Mouse (Mus musculus): ENCODE data around the gene Zbbx. TPM values are rescaled to one million over a fixed set of nuclear protein-coding genes. Genes with fewer than 3 reads are reported as not detected.

The Zbbx gene
- polyA plus RNA-seq (2015; fragmentation: Nextera tagmentation; extraction: Ambion mirVana), result 0.10 and 0.15 TPM in 2 replicates

- WGBS, result 13% methylated on average over 20 of the region's 20 CpGs
- H3K4me2 ChIP-seq, result peak within 1 kb of the TSS; percentile 53
- no peaks in the 10 kb centered on the region for H3K27me3 ChIP-seq (replicated peaks)
- H3K27ac ChIP-seq, result no peak within 1 kb of the TSS
- no peak within 1 kb of the TSS for H3K9ac ChIP-seq
- H3K36me3 ChIP-seq, result no peaks in the 10 kb centered on the region
- no peaks in the 10 kb centered on the region for H3K4me1 ChIP-seq
- no peaks in the 10 kb centered on the region for H3K9me3 ChIP-seq
- H3K4me3 ChIP-seq (replicated peaks), result peak within 1 kb of the TSS; percentile 26
- ATAC-seq (ENCODE audit: insufficient read depth, low FRiP score, low read depth), result peak; percentile 91
Observed at GRCm38 (mm10) chr3:75164838-75165496, at the start of gene Zbbx. Gene Zbbx (minus strand): TSS chr3:75165034.

- no peak for ATAC-seq (ENCODE audit: insufficient read depth, low FRiP score, low read depth)
- Histone ChIP-seq H3K9me3 (no peaks in the 10 kb centered on the region), H3K27ac (no peak overlapping the region), H3K4me3 (replicated peaks) (no peak overlapping the region), H3K36me3 (no peaks in the 10 kb centered on the region), H3K4me2 (no peak overlapping the region), H3K9ac (no peak overlapping the region), H3K27me3 (replicated peaks) (no peaks in the 10 kb centered on the region), H3K4me1 (no peaks in the 10 kb centered on the region)
- 38% methylated on average over 12 of the region's 12 CpGs for WGBS
Observed at GRCm38 (mm10) chr3:75202808-75203503, 38.1 kb upstream of the Zbbx start.

DNA sequence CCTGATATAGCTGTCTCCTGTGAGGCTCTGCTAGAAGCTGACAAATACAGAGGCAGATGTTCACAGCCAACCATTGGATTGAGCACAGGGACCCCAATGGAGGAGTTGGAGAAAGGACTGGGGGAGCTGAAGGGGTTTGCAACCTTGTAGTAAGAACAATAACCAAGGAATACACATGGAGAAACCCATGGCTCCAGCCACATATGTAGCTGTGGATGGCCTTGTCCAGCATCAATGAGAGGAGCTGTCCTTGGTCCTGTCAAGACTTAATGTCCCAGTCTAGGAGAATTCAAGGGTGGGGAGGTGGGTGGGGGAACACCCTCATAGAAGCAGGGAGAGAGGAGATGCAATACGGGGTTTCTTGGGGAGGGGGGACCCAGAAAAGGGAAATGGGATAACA is 17.8 kb upstream of the Zbbx start:
- Histone ChIP-seq H3K4me1 (no peaks in the 10 kb centered on the region), H3K9me3 (no peaks in the 10 kb centered on the region), H3K4me2 (no peak overlapping the region), H3K9ac (no peak overlapping the region), H3K4me3 (replicated peaks) (no peak overlapping the region), H3K36me3 (no peaks in the 10 kb centered on the region), H3K27ac (no peak overlapping the region), H3K27me3 (replicated peaks) (no peaks in the 10 kb centered on the region)
- no peak for ATAC-seq (ENCODE audit: insufficient read depth, low FRiP score, low read depth)
- WGBS, result 88% methylated on average over 1 of the region's 1 CpGs

DNA sequence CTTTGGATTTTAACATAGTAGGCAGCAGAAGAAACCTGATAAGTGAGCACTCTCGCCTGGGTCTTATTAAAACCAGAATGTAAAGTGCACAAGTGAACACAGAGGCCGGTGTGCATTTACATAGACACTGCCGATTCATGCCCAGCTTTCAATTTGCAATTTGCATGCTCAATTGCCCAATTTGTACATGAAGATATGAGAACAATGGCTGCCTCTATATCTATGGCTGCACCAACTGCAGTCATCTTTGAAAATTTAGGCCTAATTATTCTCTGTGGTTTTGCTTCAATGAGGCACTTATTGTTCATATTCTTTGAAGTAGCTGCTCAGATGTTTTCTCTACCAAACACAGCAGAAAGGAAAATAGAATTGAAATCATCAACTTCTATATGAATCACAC is 23.0 kb downstream of the Zbbx start:
- H3K4me2 ChIP-seq, result no peak overlapping the region
- 66% methylated on average over 3 of the region's 3 CpGs for WGBS
- H3K27ac ChIP-seq, result no peak overlapping the region
- no peaks in the 10 kb centered on the region for H3K27me3 ChIP-seq (replicated peaks)
- H3K36me3 ChIP-seq, result no peaks in the 10 kb centered on the region
- no peak overlapping the region for H3K4me3 ChIP-seq (replicated peaks)
- H3K4me1 ChIP-seq, result no peaks in the 10 kb centered on the region
- ATAC-seq (ENCODE audit: insufficient read depth, low FRiP score, low read depth), result no peak
- H3K9me3 ChIP-seq, result no peaks in the 10 kb centered on the region
- no peak overlapping the region for H3K9ac ChIP-seq

GRCm38 (mm10) chr3:75104867-75105266 is 60.0 kb downstream of the Zbbx start:
- H3K36me3 ChIP-seq, result no peaks in the 10 kb centered on the region
- H3K9me3 ChIP-seq, result no peaks in the 10 kb centered on the region
- no peak for ATAC-seq (ENCODE audit: insufficient read depth, low FRiP score, low read depth)
- H3K4me2 ChIP-seq, result no peak overlapping the region
- H3K27me3 ChIP-seq (replicated peaks), result no peaks in the 10 kb centered on the region
- no peak overlapping the region for H3K9ac ChIP-seq
- H3K4me1 ChIP-seq, result no peaks in the 10 kb centered on the region
- no peak overlapping the region for H3K4me3 ChIP-seq (replicated peaks)
- no peak overlapping the region for H3K27ac ChIP-seq

- Histone ChIP-seq H3K4me3 (replicated peaks) (no peak overlapping the region), H3K27me3 (replicated peaks) (no peaks in the 10 kb centered on the region), H3K4me2 (no peak overlapping the region), H3K36me3 (no peaks in the 10 kb centered on the region), H3K27ac (no peak overlapping the region), H3K9ac (no peak overlapping the region), H3K9me3 (no peaks in the 10 kb centered on the region), H3K4me1 (no peaks in the 10 kb centered on the region)
- 60% methylated on average over 1 of the region's 1 CpGs for WGBS
- ATAC-seq (ENCODE audit: insufficient read depth, low FRiP score, low read depth), result no peak
Observed at GRCm38 (mm10) chr3:75085762-75086161, 79.1 kb downstream of the Zbbx start.

DNA sequence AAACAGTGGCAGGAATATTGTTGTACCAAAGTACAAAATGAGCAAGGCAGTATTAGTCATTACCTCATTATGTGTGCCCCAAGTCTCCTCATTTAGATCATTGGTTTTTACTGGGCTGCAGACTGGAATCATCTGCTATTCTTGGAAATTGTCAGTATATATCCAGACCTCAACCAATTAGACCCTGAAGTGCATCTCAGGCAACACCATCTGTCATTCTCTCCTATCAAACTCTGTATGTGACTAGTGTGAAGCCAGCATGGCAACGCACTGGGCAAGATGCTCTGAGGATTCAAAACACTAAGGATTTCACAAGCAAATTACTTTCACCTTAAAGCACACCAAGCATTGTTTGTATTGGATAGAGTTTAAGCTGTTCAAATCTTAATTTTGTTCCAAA is 85.9 kb downstream of the Zbbx start:
- H3K4me3 ChIP-seq (replicated peaks), result no peak overlapping the region
- H3K9ac ChIP-seq, result no peak overlapping the region
- no peaks in the 10 kb centered on the region for H3K36me3 ChIP-seq
- no peak overlapping the region for H3K4me2 ChIP-seq
- 60% methylated on average over 1 of the region's 1 CpGs for WGBS
- no peaks in the 10 kb centered on the region for H3K9me3 ChIP-seq
- no peaks in the 10 kb centered on the region for H3K27me3 ChIP-seq (replicated peaks)
- no peaks in the 10 kb centered on the region for H3K4me1 ChIP-seq
- H3K27ac ChIP-seq, result no peak overlapping the region
- no peak for ATAC-seq (ENCODE audit: insufficient read depth, low FRiP score, low read depth)

GRCm38 (mm10) chr3:75009701-75010100 is 155.1 kb downstream of the Zbbx start:
- H3K9me3 ChIP-seq, result no peaks in the 10 kb centered on the region
- H3K27ac ChIP-seq, result no peak overlapping the region
- H3K4me3 ChIP-seq (replicated peaks), result no peak overlapping the region
- WGBS, result 84% methylated on average over 1 of the region's 1 CpGs
- no peak overlapping the region for H3K9ac ChIP-seq
- H3K36me3 ChIP-seq, result no peaks in the 10 kb centered on the region
- H3K27me3 ChIP-seq (replicated peaks), result no peaks in the 10 kb centered on the region
- H3K4me2 ChIP-seq, result no peak overlapping the region
- no peak for ATAC-seq (ENCODE audit: insufficient read depth, low FRiP score, low read depth)
- H3K4me1 ChIP-seq, result no peaks in the 10 kb centered on the region

Other genes starting within 250 kb of the Zbbx start
- 48.5 and 81.8 TPM in 2 replicates for gene Serpini2, start 105.0 kb upstream of the Zbbx start, polyA plus RNA-seq (2015; fragmentation: Nextera tagmentation; extraction: Ambion mirVana)